Mouse (Mus musculus) liver, embryonic 12.5 days (tissue): ENCODE data around the gene Gm11639. TPM values are rescaled to one million over a fixed set of nuclear protein-coding genes. Genes with fewer than 3 reads are reported as not detected.

Experiments
- ATAC-seq: fragments of 200-750 bp; cut with Nextera tagmentation; 2 replicates; pipeline ENCODE4 v1.8.0; 2017; ENCODE audit warnings: moderate number of reproducible peaks, mild to moderate bottlenecking, moderate library complexity
- H3K27ac ChIP-seq: fragments of 300-500 bp; sonication (generic); 2 replicates; pipeline ENCODE4 v1.5.1; 2016; ENCODE audit warnings: mild to moderate bottlenecking
- H3K27me3 ChIP-seq: fragments of 300-500 bp; sonication (generic); replicated peaks from 2 replicates; pipeline ENCODE4 v1.6.1; 2016; ENCODE audit warnings: mild to moderate bottlenecking, moderate library complexity
- H3K36me3 ChIP-seq: fragments of 300-500 bp; sonication (generic); 2 replicates; pipeline ENCODE4 v1.6.1; 2016; ENCODE audit warnings: mild to moderate bottlenecking, moderate library complexity
- H3K4me1 ChIP-seq: fragments of 300-500 bp; sonication (generic); 2 replicates; pipeline ENCODE4 v1.6.1; 2016
- H3K4me2 ChIP-seq: fragments of 300-500 bp; sonication (generic); 2 replicates; pipeline ENCODE4 v1.6.1; 2016; ENCODE audit warnings: mild to moderate bottlenecking, moderate library complexity
- H3K4me3 ChIP-seq: fragments of 300-500 bp; sonication (generic); 2 replicates; pipeline ENCODE4 v1.5.1; 2016; ENCODE audit warnings: mild to moderate bottlenecking, moderate library complexity
- H3K9ac ChIP-seq: fragments of 300-500 bp; sonication (generic); 2 replicates; pipeline ENCODE4 v1.6.1; 2016; ENCODE audit warnings: mild to moderate bottlenecking, moderate library complexity
- H3K9me3 ChIP-seq: fragments of 300-500 bp; sonication (generic); replicated peaks from 2 replicates; pipeline ENCODE4 v1.6.1; 2016; ENCODE audit warnings: mild to moderate bottlenecking, moderate library complexity
- WGBS: fragments of 180-500 bp; shearing (Covaris S2); methylation state at CpG from one replicate; pipeline ENCODE4 v1.1.7; 2016; ENCODE audit not compliant: insufficient replicate concordance; 5-methylcytosine and 5-hydroxymethylcytosine counted together
- polyA plus RNA-seq: library from polyadenylated mRNA; unstranded; fragments of >200 nt; fragmentation: Nextera tagmentation; extraction: Ambion mirVana; gene quantifications from 2 replicates; pipeline ENCODE4 v1.2.1, GENCODE M21; 2016

Gm11639 gene
- polyA plus RNA-seq, 1 experiment from 2014 or later, result 0.05 TPM

GRCm38 (mm10) chr11:104660599-104660998 lies 24.9 kb upstream of the Gm11639 start:
- peak overlapping the region; percentile 61 for H3K4me2 ChIP-seq
- H3K36me3 ChIP-seq, result peaks cover 11% of the 10 kb centered on the region
- H3K9me3 ChIP-seq, result peaks cover 7% of the 10 kb centered on the region; the same call in 1 of the 2 replicates
- 82% methylated on average over 4 of the region's 4 CpGs for WGBS
- no peak for ATAC-seq
- H3K27ac ChIP-seq, result peak overlapping the region; percentile 7; the same call in 1 of the 2 replicates
- H3K9ac ChIP-seq, result no peak overlapping the region
- peaks cover 37% of the 10 kb centered on the region for H3K4me1 ChIP-seq
- H3K27me3 ChIP-seq, result no peaks in the 10 kb centered on the region; the same call in 1 of the 2 replicates
- no peak overlapping the region for H3K4me3 ChIP-seq

- ATAC-seq, result peak; percentile 91
- WGBS, result 19% methylated on average over 5 of the region's 5 CpGs
Measured at GRCm38 (mm10) chr11:104661106-104661505, 24.4 kb upstream of the Gm11639 start.

GRCm38 (mm10) chr11:104661531-104662205 lies 23.8 kb upstream of the Gm11639 start:
- Histone ChIP-seq H3K9me3 (peaks cover 7% of the 10 kb centered on the region; the same call in 1 of the 2 replicates), H3K4me2 (peak overlapping the region; percentile 61), H3K36me3 (peaks cover 11% of the 10 kb centered on the region), H3K27ac (peak overlapping the region; percentile 7; the same call in 1 of the 2 replicates), H3K9ac (no peak overlapping the region), H3K4me3 (peak overlapping the region; percentile 26), H3K27me3 (no peaks in the 10 kb centered on the region; the same call in none of the 2 replicates), H3K4me1 (peaks cover 37% of the 10 kb centered on the region)
- peak; percentile 66 for ATAC-seq
- WGBS, result 32% methylated on average over 20 of the region's 20 CpGs

More at GRCm38 (mm10) chr11:104661106-104661505, 24.4 kb upstream of the Gm11639 start:
- Histone ChIP-seq H3K4me2 (peak overlapping the region; percentile 61), H3K36me3 (peaks cover 11% of the 10 kb centered on the region), H3K27me3 (no peaks in the 10 kb centered on the region; the same call in none of the 2 replicates), H3K9me3 (peaks cover 7% of the 10 kb centered on the region; the same call in 1 of the 2 replicates), H3K9ac (no peak overlapping the region), H3K4me3 (peak overlapping the region; percentile 26; the same call in 1 of the 2 replicates), H3K4me1 (peaks cover 37% of the 10 kb centered on the region), H3K27ac (peak overlapping the region; percentile 7; the same call in 1 of the 2 replicates)

GRCm38 (mm10) chr11:104662573-104662972 lies 22.9 kb upstream of the Gm11639 start:
- Histone ChIP-seq H3K27ac (no peak overlapping the region), H3K9me3 (peaks cover 7% of the 10 kb centered on the region; the same call in 1 of the 2 replicates), H3K4me2 (no peak overlapping the region), H3K36me3 (peaks cover 11% of the 10 kb centered on the region), H3K27me3 (no peaks in the 10 kb centered on the region; the same call in none of the 2 replicates), H3K4me1 (peaks cover 37% of the 10 kb centered on the region), H3K9ac (no peak overlapping the region), H3K4me3 (no peak overlapping the region)
- WGBS, result 75% methylated on average over 11 of the region's 11 CpGs
- no peak for ATAC-seq

GRCm38 (mm10) chr11:104663241-104663877 lies 22.1 kb upstream of the Gm11639 start:
- no peak overlapping the region for H3K9ac ChIP-seq
- H3K9me3 ChIP-seq, result peaks cover 7% of the 10 kb centered on the region; the same call in 1 of the 2 replicates
- ATAC-seq, result no peak
- no peak overlapping the region for H3K4me3 ChIP-seq
- H3K4me1 ChIP-seq, result peaks cover 37% of the 10 kb centered on the region
- H3K4me2 ChIP-seq, result no peak overlapping the region
- H3K36me3 ChIP-seq, result peaks cover 11% of the 10 kb centered on the region
- 73% methylated on average over 6 of the region's 6 CpGs for WGBS
- H3K27me3 ChIP-seq, result no peaks in the 10 kb centered on the region; the same call in none of the 2 replicates
- H3K27ac ChIP-seq, result no peak overlapping the region

GRCm38 (mm10) chr11:104663878-104664261 lies 21.6 kb upstream of the Gm11639 start:
- no peaks in the 10 kb centered on the region; the same call in none of the 2 replicates for H3K27me3 ChIP-seq
- peaks cover 37% of the 10 kb centered on the region for H3K4me1 ChIP-seq
- no peak overlapping the region for H3K4me3 ChIP-seq
- no peak for ATAC-seq
- H3K36me3 ChIP-seq, result peaks cover 11% of the 10 kb centered on the region
- no peak overlapping the region for H3K9ac ChIP-seq
- H3K9me3 ChIP-seq, result peaks cover 7% of the 10 kb centered on the region; the same call in 1 of the 2 replicates
- no peak overlapping the region for H3K27ac ChIP-seq
- 52% methylated on average over 3 of the region's 3 CpGs for WGBS
- no peak overlapping the region for H3K4me2 ChIP-seq

- H3K4me2 ChIP-seq, result no peak overlapping the region
Measured at GRCm38 (mm10) chr11:104664441-104664840, 21.1 kb upstream of the Gm11639 start.

GRCm38 (mm10) chr11:104667399-104667798 lies 18.1 kb upstream of the Gm11639 start:
- no peak for ATAC-seq
- Histone ChIP-seq H3K9me3 (no peaks in the 10 kb centered on the region), H3K4me1 (peaks cover 12% of the 10 kb centered on the region), H3K4me3 (no peak overlapping the region), H3K36me3 (no peaks in the 10 kb centered on the region), H3K27ac (no peak overlapping the region), H3K9ac (no peak overlapping the region), H3K4me2 (no peak overlapping the region), H3K27me3 (no peaks in the 10 kb centered on the region; the same call in none of the 2 replicates)
- 65% methylated on average over 5 of the region's 5 CpGs for WGBS

More at GRCm38 (mm10) chr11:104664441-104664840, 21.1 kb upstream of the Gm11639 start:
- H3K36me3 ChIP-seq, result peaks cover 11% of the 10 kb centered on the region
- H3K27ac ChIP-seq, result no peak overlapping the region
- H3K4me1 ChIP-seq, result peaks cover 37% of the 10 kb centered on the region
- no peak overlapping the region for H3K4me3 ChIP-seq
- peaks cover 7% of the 10 kb centered on the region; the same call in 1 of the 2 replicates for H3K9me3 ChIP-seq
- no peak overlapping the region for H3K9ac ChIP-seq
- H3K27me3 ChIP-seq, result no peaks in the 10 kb centered on the region; the same call in none of the 2 replicates
- ATAC-seq, result no peak

- H3K9ac ChIP-seq, result no peak overlapping the region
- H3K4me3 ChIP-seq, result no peak overlapping the region
- ATAC-seq, result no peak
- H3K4me2 ChIP-seq, result no peak overlapping the region
- 56% methylated on average over 4 of the region's 4 CpGs for WGBS
- no peaks in the 10 kb centered on the region for H3K9me3 ChIP-seq
- no peaks in the 10 kb centered on the region for H3K27me3 ChIP-seq
- no peaks in the 10 kb centered on the region for H3K36me3 ChIP-seq
- H3K4me1 ChIP-seq, result peaks cover 6% of the 10 kb centered on the region; the same call in 1 of the 2 replicates
- no peak overlapping the region for H3K27ac ChIP-seq
Measured at GRCm38 (mm10) chr11:104673412-104673811, 12.1 kb upstream of the Gm11639 start.

- no peak overlapping the region for H3K27ac ChIP-seq
- H3K4me1 ChIP-seq, result peaks cover 6% of the 10 kb centered on the region; the same call in 1 of the 2 replicates
- WGBS, result 73% methylated on average over 11 of the region's 11 CpGs
- H3K9me3 ChIP-seq, result no peaks in the 10 kb centered on the region
- H3K27me3 ChIP-seq, result no peaks in the 10 kb centered on the region
- H3K9ac ChIP-seq, result no peak overlapping the region
- H3K4me3 ChIP-seq, result no peak overlapping the region
- H3K36me3 ChIP-seq, result no peaks in the 10 kb centered on the region
- no peak for ATAC-seq
- H3K4me2 ChIP-seq, result no peak overlapping the region
Measured at GRCm38 (mm10) chr11:104674768-104675167, 10.7 kb upstream of the Gm11639 start.

GRCm38 (mm10) chr11:104693235-104693634 lies 7.7 kb downstream of the Gm11639 start:
- no peaks in the 10 kb centered on the region for H3K27me3 ChIP-seq
- no peak overlapping the region for H3K27ac ChIP-seq
- H3K9me3 ChIP-seq, result no peaks in the 10 kb centered on the region
- no peak overlapping the region for H3K9ac ChIP-seq
- H3K4me1 ChIP-seq, result no peaks in the 10 kb centered on the region
- ATAC-seq, result no peak
- H3K4me3 ChIP-seq, result no peak overlapping the region
- H3K36me3 ChIP-seq, result no peaks in the 10 kb centered on the region
- no peak overlapping the region for H3K4me2 ChIP-seq
- WGBS, result 79% methylated on average over 6 of the region's 6 CpGs

GRCm38 (mm10) chr11:104704097-104704496 lies 18.6 kb downstream of the Gm11639 start:
- Histone ChIP-seq H3K36me3 (no peaks in the 10 kb centered on the region), H3K9me3 (no peaks in the 10 kb centered on the region), H3K4me3 (no peak overlapping the region), H3K4me1 (no peaks in the 10 kb centered on the region), H3K4me2 (no peak overlapping the region), H3K27ac (no peak overlapping the region), H3K27me3 (no peaks in the 10 kb centered on the region), H3K9ac (no peak overlapping the region)
- ATAC-seq, result no peak
- WGBS, result 65% methylated on average over 15 of the region's 15 CpGs
